Mouse (Mus musculus): ENCODE data around the gene Scgb1b24. TPM values are rescaled to one million over a fixed set of nuclear protein-coding genes. Genes with fewer than 3 reads are reported as not detected.

Gene Scgb1b24
- total RNA-seq (2014; rRNA removed): not detected in 2 replicates
- polyA plus RNA-seq (2015; fragmentation: Nextera tagmentation; extraction: Ambion mirVana): not detected in 2 replicates

- Histone ChIP-seq H3K27me3 (ENCODE audit: insufficient read depth, low read length) (no peaks in the 10 kb centered on the region), H3K36me3 (ENCODE audit: insufficient read depth, low read length) (no peaks in the 10 kb centered on the region), H3K9me3 (ENCODE audit: low read length) (peaks cover 46% of the 10 kb centered on the region), H3K4me1 (ENCODE audit: insufficient read depth, low read length) (no peaks in the 10 kb centered on the region), H3K4me3 (ENCODE audit: low read length) (no peak within 1 kb of the TSS), H3K9ac (replicated peaks; ENCODE audit: low read length) (no peak within 1 kb of the TSS), H3K27ac (no peak within 1 kb of the TSS), H3K4me2 (ENCODE audit: low read depth, low read length) (no peak within 1 kb of the TSS)
- TF ChIP-seq CTCF (IDR thresholded peaks at IDR 0.05; ENCODE audit: low read depth): no peak
- 89% methylated on average over 3 of the region's 3 CpGs for WGBS
- ATAC-seq: no peak
- no peak for DNase-seq (ENCODE audit: low spot score)
Measured at GRCm38 (mm10) chr7:33743499-33743898, at the start of gene Scgb1b24. Scgb1b24 (plus strand) TSS chr7:33743799.

- H3K9me3 ChIP-seq (ENCODE audit: low read length): peaks cover 54% of the 10 kb centered on the region
- ATAC-seq: no peak
Measured at GRCm38 (mm10) chr7:33739212-33739611, 4.4 kb upstream of the Scgb1b24 start, which contains the start of gene Scgb2b24. Scgb2b24 (minus strand) TSS chr7:33739312.

More at GRCm38 (mm10) chr7:33739212-33739611, 4.4 kb upstream of the Scgb1b24 start, which contains the start of gene Scgb2b24:
- Histone ChIP-seq H3K4me1 (ENCODE audit: insufficient read depth, low read length) (no peaks in the 10 kb centered on the region), H3K9ac (replicated peaks; ENCODE audit: low read length) (no peak within 1 kb of the TSS), H3K27ac (no peak within 1 kb of the TSS), H3K36me3 (ENCODE audit: insufficient read depth, low read length) (no peaks in the 10 kb centered on the region), H3K4me3 (ENCODE audit: low read length) (no peak within 1 kb of the TSS), H3K4me2 (ENCODE audit: low read depth, low read length) (no peak within 1 kb of the TSS), H3K27me3 (ENCODE audit: insufficient read depth, low read length) (no peaks in the 10 kb centered on the region)
- no peak for DNase-seq (ENCODE audit: low spot score)
- WGBS: 80% methylated on average over 2 of the region's 2 CpGs
- no peak for TF ChIP-seq CTCF (IDR thresholded peaks at IDR 0.05; ENCODE audit: low read depth)

Other genes starting within 250 kb of the Scgb1b24 start
- not detected in 2 replicates for gene Scgb2b21, start 223.3 kb upstream of the Scgb1b24 start, total RNA-seq (2014; rRNA removed)
- gene Scgb2b21, start 223.3 kb upstream of the Scgb1b24 start, polyA plus RNA-seq (2015; fragmentation: Nextera tagmentation; extraction: Ambion mirVana): not detected in 2 replicates
- gene Scgb2b24, start 4.5 kb upstream of the Scgb1b24 start, total RNA-seq (2014; rRNA removed): not detected in 2 replicates
- not detected in 2 replicates for gene Scgb2b24, start 4.5 kb upstream of the Scgb1b24 start, polyA plus RNA-seq (2015; fragmentation: Nextera tagmentation; extraction: Ambion mirVana)
- not detected in 2 replicates for gene Scgb2b26, start 201.2 kb downstream of the Scgb1b24 start, total RNA-seq (2014; rRNA removed)
- gene Scgb2b26, start 201.2 kb downstream of the Scgb1b24 start, polyA plus RNA-seq (2015; fragmentation: Nextera tagmentation; extraction: Ambion mirVana): not detected in 2 replicates